Mouse (Mus musculus): ENCODE measurements at regions not wholly inside any gene's neighbourhood (a gene's known extent, or its start where the extent isn't known, plus 50 kb on each side); places are given as distances from the start of the nearest gene placed in this dataset.

GRCm38 (mm10) chr11:64667521-64667920 lies 231.1 kb upstream of the F930015N05Rik start:
- no peaks in the 10 kb centered on the region for H3K36me3 ChIP-seq (replicated peaks; ENCODE audit: control insufficient read depth, insufficient read depth, low read depth, low read length)
- H3K9me3 ChIP-seq (replicated peaks; ENCODE audit: control insufficient read depth, low read length), result no peaks in the 10 kb centered on the region

GRCm38 (mm10) chr11:64671898-64672297 lies 235.4 kb upstream of the F930015N05Rik start:
- ATAC-seq (replicated peaks; ENCODE audit: insufficient number of reproducible peaks, low FRiP score, low TSS enrichment, low read depth) (peak; percentile 92; the same call in 1 of the 2 replicates), DNase-seq (ENCODE audit: low spot score) (peak; percentile 73)
- no peaks in the 10 kb centered on the region for H3K9me3 ChIP-seq (replicated peaks; ENCODE audit: control insufficient read depth, low read length)
- H3K27me3 ChIP-seq (ENCODE audit: control insufficient read depth, insufficient read depth, low read length), result no peaks in the 10 kb centered on the region
- H3K4me1 ChIP-seq (ENCODE audit: control insufficient read depth, insufficient read depth, low read length), result no peaks in the 10 kb centered on the region; the same call in 1 of the 2 replicates
- H3K4me2 ChIP-seq (ENCODE audit: low read depth, low read length), result no peak overlapping the region
- H3K9ac ChIP-seq (replicated peaks; ENCODE audit: low read length), result no peak overlapping the region
- WGBS, result 31% methylated on average over 3 of the region's 3 CpGs
- H3K4me3 ChIP-seq (ENCODE audit: low read depth, low read length), result no peak overlapping the region
- H3K36me3 ChIP-seq (replicated peaks; ENCODE audit: control insufficient read depth, insufficient read depth, low read depth, low read length), result no peaks in the 10 kb centered on the region
- no peak overlapping the region for H3K27ac ChIP-seq (replicated peaks; ENCODE audit: low read depth, low read length)

More at GRCm38 (mm10) chr11:64667521-64667920, 231.1 kb upstream of the F930015N05Rik start:
- WGBS, result 68% methylated on average over 7 of the region's 7 CpGs
- Histone ChIP-seq H3K9ac (replicated peaks; ENCODE audit: low read length) (no peak overlapping the region), H3K4me2 (ENCODE audit: low read depth, low read length) (no peak overlapping the region), H3K4me3 (ENCODE audit: low read depth, low read length) (no peak overlapping the region), H3K27ac (replicated peaks; ENCODE audit: low read depth, low read length) (no peak overlapping the region), H3K27me3 (ENCODE audit: control insufficient read depth, insufficient read depth, low read length) (no peaks in the 10 kb centered on the region), H3K4me1 (ENCODE audit: control insufficient read depth, insufficient read depth, low read length) (no peaks in the 10 kb centered on the region)
- DNase-seq (ENCODE audit: low spot score) (no peak), ATAC-seq (replicated peaks; ENCODE audit: insufficient number of reproducible peaks, low FRiP score, low TSS enrichment, low read depth) (no peak)

DNA sequence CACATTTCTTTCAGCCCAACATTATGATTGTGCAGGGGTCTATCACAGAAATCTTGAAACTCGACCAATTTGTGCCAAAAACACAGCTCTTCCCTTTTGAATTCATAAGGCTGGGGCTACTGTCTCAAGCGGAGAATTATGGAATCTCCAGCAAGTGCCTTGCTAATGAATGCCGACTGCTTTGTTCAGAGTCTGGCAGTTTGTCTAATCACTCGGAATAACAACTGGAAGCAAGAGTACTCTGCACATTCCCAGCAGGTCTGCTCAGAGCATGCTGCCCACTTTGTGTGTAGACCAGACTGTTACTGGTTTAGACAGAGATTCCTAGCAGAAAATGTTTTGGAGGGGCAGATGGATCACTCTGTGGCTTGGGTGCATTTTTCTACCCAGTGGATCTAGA lies 237.1 kb upstream of the F930015N05Rik start:
- Histone ChIP-seq H3K4me1 (ENCODE audit: control insufficient read depth, insufficient read depth, low read length) (no peaks in the 10 kb centered on the region; the same call in 1 of the 2 replicates), H3K27me3 (ENCODE audit: control insufficient read depth, insufficient read depth, low read length) (no peaks in the 10 kb centered on the region), H3K4me2 (ENCODE audit: low read depth, low read length) (no peak overlapping the region), H3K4me3 (ENCODE audit: low read depth, low read length) (no peak overlapping the region), H3K36me3 (replicated peaks; ENCODE audit: control insufficient read depth, insufficient read depth, low read depth, low read length) (no peaks in the 10 kb centered on the region), H3K27ac (replicated peaks; ENCODE audit: low read depth, low read length) (no peak overlapping the region), H3K9me3 (replicated peaks; ENCODE audit: control insufficient read depth, low read length) (no peaks in the 10 kb centered on the region), H3K9ac (replicated peaks; ENCODE audit: low read length) (no peak overlapping the region)
- DNase-seq (ENCODE audit: low spot score) (no peak), ATAC-seq (replicated peaks; ENCODE audit: insufficient number of reproducible peaks, low FRiP score, low TSS enrichment, low read depth) (no peak)
- 39% methylated on average over 4 of the region's 4 CpGs for WGBS

DNA sequence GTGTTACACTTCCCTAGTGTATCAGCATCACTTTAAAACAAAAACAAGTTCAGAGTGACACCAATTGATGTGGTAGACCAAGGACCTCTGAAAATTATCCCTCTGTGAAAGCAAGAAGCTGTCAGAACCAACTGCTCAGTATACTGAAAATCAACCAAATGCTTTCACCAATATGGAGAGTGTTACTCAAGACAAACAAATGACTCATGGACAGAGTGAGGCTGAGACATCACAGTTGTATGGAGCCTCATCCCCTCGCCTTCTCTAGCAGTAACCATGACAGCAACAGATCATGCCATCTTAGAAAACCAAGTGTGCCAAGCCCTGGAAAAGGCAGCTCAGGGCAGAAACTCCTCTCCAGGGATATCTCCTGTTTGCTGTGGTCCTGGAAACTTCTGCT lies 267.3 kb upstream of the F930015N05Rik start:
- no peaks in the 10 kb centered on the region for H3K4me1 ChIP-seq (ENCODE audit: control insufficient read depth, insufficient read depth, low read length)
- WGBS, result 88% methylated on average over 1 of the region's 1 CpGs
- no peaks in the 10 kb centered on the region for H3K9me3 ChIP-seq (replicated peaks; ENCODE audit: control insufficient read depth, low read length)
- no peaks in the 10 kb centered on the region for H3K27me3 ChIP-seq (ENCODE audit: control insufficient read depth, insufficient read depth, low read length)
- H3K4me3 ChIP-seq (ENCODE audit: low read depth, low read length), result no peak overlapping the region
- no peak overlapping the region for H3K9ac ChIP-seq (replicated peaks; ENCODE audit: low read length)
- H3K36me3 ChIP-seq (replicated peaks; ENCODE audit: control insufficient read depth, insufficient read depth, low read depth, low read length), result no peaks in the 10 kb centered on the region
- ATAC-seq (replicated peaks; ENCODE audit: insufficient number of reproducible peaks, low FRiP score, low TSS enrichment, low read depth) (no peak), DNase-seq (ENCODE audit: low spot score) (no peak)
- H3K27ac ChIP-seq (replicated peaks; ENCODE audit: low read depth, low read length), result no peak overlapping the region
- H3K4me2 ChIP-seq (ENCODE audit: low read depth, low read length), result no peak overlapping the region

DNA sequence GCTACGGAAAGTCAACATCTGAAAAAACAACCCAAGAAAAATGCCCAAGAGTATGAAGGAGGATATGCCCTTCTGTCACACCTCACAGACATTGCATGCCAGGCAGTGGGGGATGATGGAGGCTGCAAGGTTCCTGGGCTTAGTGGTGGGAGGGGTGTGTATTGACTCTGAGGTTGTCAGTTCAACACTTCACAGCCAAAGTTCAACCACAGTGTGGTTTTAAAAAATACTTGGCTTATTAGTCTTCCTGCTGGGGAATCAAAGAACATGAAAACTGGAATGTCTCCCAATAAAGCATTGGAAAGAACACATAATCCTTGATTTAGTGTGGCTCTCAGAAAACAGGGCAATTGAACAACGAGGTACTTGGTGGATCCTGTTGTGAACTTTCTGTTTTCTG lies 267.0 kb upstream of the Elac2 start:
- 76% methylated on average over 2 of the region's 2 CpGs for WGBS
- ATAC-seq (replicated peaks; ENCODE audit: insufficient number of reproducible peaks, low FRiP score, low TSS enrichment, low read depth), result no peak
- no peaks in the 10 kb centered on the region for H3K36me3 ChIP-seq (replicated peaks; ENCODE audit: control insufficient read depth, insufficient read depth, low read depth, low read length)

DNA sequence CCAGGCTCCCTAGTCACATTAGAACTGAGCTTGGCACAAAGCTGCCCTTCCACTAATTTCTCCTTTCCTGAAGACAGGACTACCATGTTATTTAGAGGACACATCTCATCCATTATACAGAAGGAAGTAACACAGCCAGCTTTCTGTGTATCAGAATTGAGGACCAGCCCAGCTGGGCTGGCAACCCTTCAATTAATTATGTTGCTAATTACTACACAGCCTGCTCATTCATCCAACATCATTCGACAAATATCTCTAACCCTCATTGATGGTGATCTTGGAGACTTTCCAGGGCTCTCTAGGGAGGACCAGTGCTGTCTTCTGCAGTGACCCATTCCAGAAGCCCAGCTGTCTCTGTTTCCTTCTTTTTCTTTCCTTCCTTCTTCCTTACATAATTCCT lies 263.7 kb upstream of the Elac2 start:
- H3K27ac ChIP-seq (replicated peaks; ENCODE audit: low read depth, low read length), result no peak overlapping the region
- H3K9me3 ChIP-seq (replicated peaks; ENCODE audit: control insufficient read depth, low read length), result no peaks in the 10 kb centered on the region
- H3K4me1 ChIP-seq (ENCODE audit: control insufficient read depth, insufficient read depth, low read length), result no peaks in the 10 kb centered on the region
- H3K36me3 ChIP-seq (replicated peaks; ENCODE audit: control insufficient read depth, insufficient read depth, low read depth, low read length), result no peaks in the 10 kb centered on the region
- no peaks in the 10 kb centered on the region for H3K27me3 ChIP-seq (ENCODE audit: control insufficient read depth, insufficient read depth, low read length)
- no peak for ATAC-seq (replicated peaks; ENCODE audit: insufficient number of reproducible peaks, low FRiP score, low TSS enrichment, low read depth)
- no peak overlapping the region for H3K9ac ChIP-seq (replicated peaks; ENCODE audit: low read length)
- H3K4me2 ChIP-seq (ENCODE audit: low read depth, low read length), result no peak overlapping the region
- DNase-seq (ENCODE audit: low spot score), result no peak
- 76% methylated on average over 1 of the region's 1 CpGs for WGBS
- no peak overlapping the region for H3K4me3 ChIP-seq (ENCODE audit: low read depth, low read length)

More for the DNA sequence above, 267.0 kb upstream of the Elac2 start:
- H3K27me3 ChIP-seq (ENCODE audit: control insufficient read depth, insufficient read depth, low read length), result no peaks in the 10 kb centered on the region
- DNase-seq (ENCODE audit: low spot score), result no peak
- no peak overlapping the region for H3K9ac ChIP-seq (replicated peaks; ENCODE audit: low read length)
- H3K4me2 ChIP-seq (ENCODE audit: low read depth, low read length), result no peak overlapping the region
- no peaks in the 10 kb centered on the region for H3K4me1 ChIP-seq (ENCODE audit: control insufficient read depth, insufficient read depth, low read length)
- H3K4me3 ChIP-seq (ENCODE audit: low read depth, low read length), result no peak overlapping the region
- H3K27ac ChIP-seq (replicated peaks; ENCODE audit: low read depth, low read length), result no peak overlapping the region
- no peaks in the 10 kb centered on the region for H3K9me3 ChIP-seq (replicated peaks; ENCODE audit: control insufficient read depth, low read length)

DNA sequence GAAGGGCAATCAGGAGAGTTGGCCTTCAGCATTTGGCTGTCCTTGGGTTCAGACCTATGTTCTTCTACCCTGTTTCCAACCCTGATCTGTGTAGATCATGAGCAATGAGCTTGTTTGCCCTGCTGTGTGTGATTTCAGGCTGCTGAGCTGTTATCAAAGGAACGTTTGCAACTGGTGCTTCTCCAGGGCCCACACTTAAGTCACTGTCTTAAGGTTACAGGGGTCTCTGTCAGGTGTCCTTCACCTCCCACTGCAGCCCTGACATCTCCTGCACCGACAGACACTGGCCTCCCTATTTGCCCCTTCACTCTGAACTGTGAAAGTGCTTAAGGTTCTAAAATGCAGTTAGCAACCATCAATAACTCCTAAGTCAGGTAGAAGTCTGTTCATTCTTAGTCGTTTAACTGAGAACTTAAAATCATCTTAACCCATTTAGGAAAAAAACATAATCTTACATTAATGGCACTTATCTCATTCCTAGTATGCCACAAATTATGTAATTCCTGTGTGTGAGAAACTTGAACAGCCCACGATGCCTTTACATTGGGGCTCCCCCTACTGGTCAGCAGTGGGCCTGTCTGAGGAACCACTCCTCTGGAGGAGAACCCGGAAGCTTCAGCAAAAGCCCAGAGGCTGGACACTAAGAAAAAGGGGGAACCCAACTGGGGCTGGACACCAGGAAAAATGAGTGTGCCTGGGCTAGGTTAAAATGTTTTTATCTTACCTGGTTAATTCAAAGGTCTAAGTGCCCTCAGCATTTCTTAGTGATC lies 260.3 kb upstream of the Elac2 start:
- 22% methylated on average over 5 of the region's 5 CpGs for WGBS
- H3K27ac ChIP-seq (replicated peaks; ENCODE audit: low read depth, low read length), result no peak overlapping the region
- peak; percentile 90 for DNase-seq (ENCODE audit: low spot score)

DNA sequence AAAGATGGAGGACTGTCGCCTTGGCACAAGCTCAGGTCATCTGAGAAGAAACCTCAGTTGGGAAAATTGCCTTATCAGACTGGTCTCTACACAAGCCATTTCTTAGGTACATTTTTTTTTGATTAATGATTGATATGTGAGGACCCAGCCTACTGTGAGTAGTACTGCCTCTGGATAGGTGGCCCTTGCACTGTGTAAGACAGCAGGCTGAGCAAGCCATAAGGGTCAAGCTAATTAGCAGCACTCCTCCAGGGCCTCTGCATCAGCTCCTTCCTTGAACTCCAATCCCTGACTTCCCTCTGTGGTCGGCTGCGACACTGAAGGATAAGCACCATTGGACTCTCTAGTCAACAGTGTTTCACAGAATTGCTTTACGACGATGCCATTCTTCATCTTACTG lies 252.6 kb upstream of the Elac2 start:
- Histone ChIP-seq H3K27ac (replicated peaks; ENCODE audit: low read depth, low read length) (no peak overlapping the region), H3K4me1 (ENCODE audit: control insufficient read depth, insufficient read depth, low read length) (no peaks in the 10 kb centered on the region), H3K36me3 (replicated peaks; ENCODE audit: control insufficient read depth, insufficient read depth, low read depth, low read length) (no peaks in the 10 kb centered on the region), H3K9me3 (replicated peaks; ENCODE audit: control insufficient read depth, low read length) (no peaks in the 10 kb centered on the region), H3K27me3 (ENCODE audit: control insufficient read depth, insufficient read depth, low read length) (no peaks in the 10 kb centered on the region), H3K4me3 (ENCODE audit: low read depth, low read length) (no peak overlapping the region), H3K9ac (replicated peaks; ENCODE audit: low read length) (no peak overlapping the region), H3K4me2 (ENCODE audit: low read depth, low read length) (no peak overlapping the region)
- ATAC-seq (replicated peaks; ENCODE audit: insufficient number of reproducible peaks, low FRiP score, low TSS enrichment, low read depth) (no peak), DNase-seq (ENCODE audit: low spot score) (no peak)
- 85% methylated on average over 5 of the region's 5 CpGs for whole genome bisulfite sequencing

More for the DNA sequence above, 260.3 kb upstream of the Elac2 start:
- Histone ChIP-seq H3K36me3 (replicated peaks; ENCODE audit: control insufficient read depth, insufficient read depth, low read depth, low read length) (no peaks in the 10 kb centered on the region), H3K4me1 (ENCODE audit: control insufficient read depth, insufficient read depth, low read length) (no peaks in the 10 kb centered on the region), H3K27me3 (ENCODE audit: control insufficient read depth, insufficient read depth, low read length) (no peaks in the 10 kb centered on the region), H3K9ac (replicated peaks; ENCODE audit: low read length) (no peak overlapping the region), H3K9me3 (replicated peaks; ENCODE audit: control insufficient read depth, low read length) (no peaks in the 10 kb centered on the region), H3K4me3 (ENCODE audit: low read depth, low read length) (no peak overlapping the region), H3K4me2 (ENCODE audit: low read depth, low read length) (no peak overlapping the region)
- no peak for ATAC-seq (replicated peaks; ENCODE audit: insufficient number of reproducible peaks, low FRiP score, low TSS enrichment, low read depth)
